Mouse (Mus musculus) forebrain, postnatal 0 days (tissue): ENCODE measurements at regions not wholly inside any gene's neighbourhood (a gene's known extent, or its start where the extent isn't known, plus 50 kb on each side); places are given as distances from the start of the nearest gene placed in this dataset.

Experiments used
- ATAC-seq: fragments of 200-750 bp; cut with Nextera tagmentation; 2 replicates; pipeline ENCODE4 v1.8.0; 2017; ENCODE audit warnings: mild to moderate bottlenecking, moderate library complexity
- DNase-seq: peaks from one replicate; pipeline ENCODE4 v3.0.0-alpha.2; 2015
- H3K27ac ChIP-seq: fragments of 300-500 bp; sonication (generic); 2 replicates; pipeline ENCODE4 v1.5.1; 2014; ENCODE audit warnings: low read depth, mild to moderate bottlenecking, antibody characterized with exemption, low read length, moderate library complexity, mixed read lengths
- H3K27me3 ChIP-seq: fragments of 300-500 bp; sonication (generic); 2 replicates; pipeline ENCODE4 v1.6.1; 2014; ENCODE audit warnings: mild to moderate bottlenecking, low read length, mixed read lengths; ENCODE audit not compliant: insufficient read depth
- H3K36me3 ChIP-seq: fragments of 300-500 bp; sonication (generic); 2 replicates; pipeline ENCODE4 v1.6.1; 2014; ENCODE audit warnings: mild to moderate bottlenecking, moderate library complexity; ENCODE audit not compliant: insufficient read depth
- H3K4me1 ChIP-seq: fragments of 300-500 bp; sonication (generic); 2 replicates; pipeline ENCODE4 v1.6.1; 2014; ENCODE audit warnings: antibody characterized with exemption; ENCODE audit not compliant: insufficient read depth
- H3K4me2 ChIP-seq: fragments of 300-500 bp; sonication (generic); 2 replicates; pipeline ENCODE4 v1.6.1; 2014; ENCODE audit warnings: low read depth, mild to moderate bottlenecking, moderate library complexity
- H3K4me3 ChIP-seq: fragments of 300-500 bp; sonication (generic); 2 replicates; pipeline ENCODE4 v1.5.1; 2014; ENCODE audit warnings: low read depth, low read length, mixed read lengths
- H3K9ac ChIP-seq: fragments of 300-500 bp; sonication (generic); 2 replicates; pipeline ENCODE4 v1.6.1; 2014; ENCODE audit warnings: mild to moderate bottlenecking
- H3K9me3 ChIP-seq: fragments of 300-500 bp; sonication (generic); 2 replicates; pipeline ENCODE4 v1.6.1; 2016; ENCODE audit warnings: low read length
- CTCF ChIP-seq: sonication (generic); IDR thresholded peaks from 2 replicates; pipeline ENCODE4 v1.5.1; 2016; ENCODE audit warnings: antibody characterized with exemption, control low read depth, low read depth
- WGBS: fragments of 180-500 bp; shearing (Covaris S2); extraction: QIAGEN DNeasy Blood & Tissue Kit; methylation state at CpG from one replicate; pipeline ENCODE4 v1.1.7; 2014; 5-methylcytosine and 5-hydroxymethylcytosine counted together

GRCm38 (mm10) chr1:111754263-111754857 lies 110.4 kb downstream of the Dsel start:
- Histone ChIP-seq H3K36me3 (no peaks in the 10 kb centered on the region), H3K9ac (0 out of 2 replicates have a peak overlapping the region, but pooled peaks have one; percentile 14), H3K4me1 (no peaks in the 10 kb centered on the region), H3K27me3 (no peaks in the 10 kb centered on the region), H3K9me3 (no peaks in the 10 kb centered on the region), H3K4me3 (no peak overlapping the region), H3K27ac (no peak overlapping the region), H3K4me2 (peak overlapping the region; percentile 28)
- TF ChIP-seq CTCF: no peak
- 10% methylated on average over 16 of the region's 20 CpGs for WGBS
- ATAC-seq: no peak
- DNase-seq: peak; percentile 1
